Mouse (Mus musculus) megakaryocyte, embryonic 14.5 days (primary cell): ENCODE measurements at regions not wholly inside any gene's neighbourhood (a gene's known extent, or its start where the extent isn't known, plus 50 kb on each side); places are given as distances from the start of the nearest gene placed in this dataset.

Experiments
- FLI1 ChIP-seq: IDR thresholded peaks from 2 replicates; pipeline ENCODE4 v1.6.1; 2012; ENCODE audit warnings: low read length, inconsistent platforms, mixed read lengths
- GATA1 ChIP-seq: IDR thresholded peaks from 3 replicates; pipeline ENCODE4 v1.6.1; 2012; ENCODE audit warnings: mixed read lengths, low read length, inconsistent platforms, borderline replicate concordance

- no peak for TF ChIP-seq GATA1
- no peak for TF ChIP-seq FLI1
Observed at GRCm38 (mm10) chr11:65322877-65323440, 53.2 kb upstream of the Myocd start.
